Mouse (Mus musculus): ENCODE measurements around the gene Mrpl48. TPM values are rescaled to one million over a fixed set of nuclear protein-coding genes. Genes with fewer than 3 reads are reported as not detected.
A peak's percentile ranks its signal among the peaks of the same experiment; 100 is the strongest.

The Mrpl48 gene
- polyA plus RNA-seq, 1 experiment from 2014 or later = 66.9 TPM

DNA sequence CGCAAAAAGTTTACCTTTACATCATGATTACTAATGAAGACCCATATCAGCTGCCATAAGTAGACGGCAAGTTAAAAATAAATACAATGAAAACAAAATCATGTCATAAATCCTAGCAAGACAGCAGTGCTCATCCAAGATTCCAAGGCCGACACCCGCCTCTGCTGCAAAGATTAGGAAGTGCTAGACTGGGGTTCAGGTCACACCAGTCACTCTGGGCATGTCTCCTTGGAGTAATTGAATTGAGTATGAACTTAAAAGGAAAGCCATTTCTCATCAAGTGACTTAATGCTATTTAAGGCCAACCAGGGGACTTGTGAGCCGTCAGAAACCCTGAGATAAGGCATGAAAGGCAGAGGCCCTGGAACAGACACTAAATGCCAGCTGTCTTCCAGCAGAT is 50.9 kb downstream of the Mrpl48 start:
- 71% methylated on average over 5 of the region's 5 CpGs for WGBS
- ATAC-seq (ENCODE audit: insufficient number of reproducible peaks, low FRiP score, low TSS enrichment, low read depth) (no peak), DNase-seq (ENCODE audit: low spot score) (no peak)
- H3K9ac ChIP-seq (ENCODE audit: low read length) = no peak overlapping the region
- H3K27ac ChIP-seq (replicated peaks; ENCODE audit: low read depth, low read length) = no peak overlapping the region
- no peak overlapping the region for H3K4me3 ChIP-seq (ENCODE audit: low read depth, low read length)
- no peaks in the 10 kb centered on the region for H3K27me3 ChIP-seq (ENCODE audit: control insufficient read depth, insufficient read depth, low read length)
- no peak overlapping the region for H3K4me2 ChIP-seq (ENCODE audit: low read depth, severe bottlenecking)
- H3K9me3 ChIP-seq (ENCODE audit: control insufficient read depth, low read length) = no peaks in the 10 kb centered on the region
- H3K36me3 ChIP-seq (ENCODE audit: control insufficient read depth, insufficient read depth, low read length) = no peaks in the 10 kb centered on the region; the same call in 1 of the 2 replicates
- H3K4me1 ChIP-seq (ENCODE audit: control insufficient read depth, insufficient read depth, low read length) = no peaks in the 10 kb centered on the region

GRCm38 (mm10) chr7:100555431-100555951 is 52.6 kb downstream of the Mrpl48 start:
- Histone ChIP-seq H3K4me3 (ENCODE audit: low read depth, low read length) (no peak overlapping the region), H3K27ac (replicated peaks; ENCODE audit: low read depth, low read length) (0 out of 2 replicates have a peak overlapping the region, but pooled peaks have one; percentile 45), H3K36me3 (ENCODE audit: control insufficient read depth, insufficient read depth, low read length) (no peaks in the 10 kb centered on the region; the same call in 1 of the 2 replicates), H3K4me1 (ENCODE audit: control insufficient read depth, insufficient read depth, low read length) (no peaks in the 10 kb centered on the region), H3K9ac (ENCODE audit: low read length) (peak overlapping the region; percentile 17; the same call in 1 of the 2 replicates), H3K9me3 (ENCODE audit: control insufficient read depth, low read length) (no peaks in the 10 kb centered on the region), H3K27me3 (ENCODE audit: control insufficient read depth, insufficient read depth, low read length) (no peaks in the 10 kb centered on the region), H3K4me2 (ENCODE audit: low read depth, severe bottlenecking) (no peak overlapping the region)
- ATAC-seq (ENCODE audit: insufficient number of reproducible peaks, low FRiP score, low TSS enrichment, low read depth) (no peak), DNase-seq (ENCODE audit: low spot score) (peak; percentile 37)
- 51% methylated on average over 13 of the region's 13 CpGs for WGBS

GRCm38 (mm10) chr7:100554939-100555338 is 53.2 kb downstream of the Mrpl48 start:
- Histone ChIP-seq H3K4me3 (ENCODE audit: low read depth, low read length) (no peak overlapping the region), H3K4me1 (ENCODE audit: control insufficient read depth, insufficient read depth, low read length) (no peaks in the 10 kb centered on the region), H3K27ac (replicated peaks; ENCODE audit: low read depth, low read length) (no peak overlapping the region), H3K4me2 (ENCODE audit: low read depth, severe bottlenecking) (no peak overlapping the region), H3K36me3 (ENCODE audit: control insufficient read depth, insufficient read depth, low read length) (no peaks in the 10 kb centered on the region; the same call in 1 of the 2 replicates), H3K27me3 (ENCODE audit: control insufficient read depth, insufficient read depth, low read length) (no peaks in the 10 kb centered on the region), H3K9ac (ENCODE audit: low read length) (no peak overlapping the region), H3K9me3 (ENCODE audit: control insufficient read depth, low read length) (no peaks in the 10 kb centered on the region)
- no peak for DNase-seq (ENCODE audit: low spot score)
- no peak for ATAC-seq (ENCODE audit: insufficient number of reproducible peaks, low FRiP score, low TSS enrichment, low read depth)
- 71% methylated on average over 5 of the region's 5 CpGs for WGBS

DNA sequence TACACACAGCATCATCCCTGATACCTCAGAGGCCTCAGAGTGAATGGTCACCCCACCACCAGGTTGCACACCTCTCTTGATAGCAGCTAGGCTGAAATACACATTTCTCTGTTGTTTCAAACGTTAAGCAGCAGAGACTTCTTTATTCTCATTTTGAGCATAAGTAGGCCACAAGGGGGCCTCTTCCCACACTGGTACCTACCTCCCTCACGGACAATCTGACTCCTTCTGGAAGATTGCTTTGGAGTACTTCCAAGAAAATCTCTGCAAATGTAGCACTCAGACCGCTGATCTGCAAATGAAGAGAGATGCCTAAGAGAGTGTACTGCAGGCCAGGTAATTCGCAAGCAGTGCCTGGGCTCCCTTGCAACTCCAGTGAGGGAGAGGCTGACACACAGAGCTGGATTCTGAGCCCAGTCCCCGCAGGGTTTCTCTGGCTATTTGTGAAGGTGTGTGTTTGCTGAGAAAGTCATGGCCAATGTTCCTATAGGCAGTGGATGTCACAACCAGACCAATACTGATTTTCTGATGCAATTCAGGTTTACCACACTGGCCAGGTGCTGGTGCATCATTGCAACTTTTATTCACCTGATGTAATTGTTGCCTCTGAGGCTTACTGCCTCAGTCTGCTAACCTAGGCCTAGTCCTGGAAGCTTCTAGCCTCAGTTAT is 57.6 kb downstream of the Mrpl48 start:
- H3K36me3 ChIP-seq (ENCODE audit: control insufficient read depth, insufficient read depth, low read length) = no peaks in the 10 kb centered on the region
- H3K27ac ChIP-seq (replicated peaks; ENCODE audit: low read depth, low read length) = no peak overlapping the region
- 70% methylated on average over 5 of the region's 5 CpGs for WGBS
- no peak overlapping the region for H3K4me3 ChIP-seq (ENCODE audit: low read depth, low read length)
- ATAC-seq (ENCODE audit: insufficient number of reproducible peaks, low FRiP score, low TSS enrichment, low read depth) = no peak
- H3K9ac ChIP-seq (ENCODE audit: low read length) = no peak overlapping the region
- no peak for DNase-seq (ENCODE audit: low spot score)
- H3K9me3 ChIP-seq (ENCODE audit: control insufficient read depth, low read length) = no peaks in the 10 kb centered on the region
- H3K4me1 ChIP-seq (ENCODE audit: control insufficient read depth, insufficient read depth, low read length) = no peaks in the 10 kb centered on the region
- no peaks in the 10 kb centered on the region for H3K27me3 ChIP-seq (ENCODE audit: control insufficient read depth, insufficient read depth, low read length)
- no peak overlapping the region for H3K4me2 ChIP-seq (ENCODE audit: low read depth, severe bottlenecking)

GRCm38 (mm10) chr7:100549796-100550195 is 58.3 kb downstream of the Mrpl48 start:
- DNase-seq (ENCODE audit: low spot score) (no peak), ATAC-seq (ENCODE audit: insufficient number of reproducible peaks, low FRiP score, low TSS enrichment, low read depth) (no peak)
- Histone ChIP-seq H3K27ac (replicated peaks; ENCODE audit: low read depth, low read length) (no peak overlapping the region), H3K9ac (ENCODE audit: low read length) (no peak overlapping the region), H3K4me2 (ENCODE audit: low read depth, severe bottlenecking) (no peak overlapping the region), H3K36me3 (ENCODE audit: control insufficient read depth, insufficient read depth, low read length) (no peaks in the 10 kb centered on the region), H3K27me3 (ENCODE audit: control insufficient read depth, insufficient read depth, low read length) (no peaks in the 10 kb centered on the region), H3K9me3 (ENCODE audit: control insufficient read depth, low read length) (no peaks in the 10 kb centered on the region), H3K4me3 (ENCODE audit: low read depth, low read length) (no peak overlapping the region), H3K4me1 (ENCODE audit: control insufficient read depth, insufficient read depth, low read length) (no peaks in the 10 kb centered on the region)
- 91% methylated on average over 3 of the region's 3 CpGs for WGBS

DNA sequence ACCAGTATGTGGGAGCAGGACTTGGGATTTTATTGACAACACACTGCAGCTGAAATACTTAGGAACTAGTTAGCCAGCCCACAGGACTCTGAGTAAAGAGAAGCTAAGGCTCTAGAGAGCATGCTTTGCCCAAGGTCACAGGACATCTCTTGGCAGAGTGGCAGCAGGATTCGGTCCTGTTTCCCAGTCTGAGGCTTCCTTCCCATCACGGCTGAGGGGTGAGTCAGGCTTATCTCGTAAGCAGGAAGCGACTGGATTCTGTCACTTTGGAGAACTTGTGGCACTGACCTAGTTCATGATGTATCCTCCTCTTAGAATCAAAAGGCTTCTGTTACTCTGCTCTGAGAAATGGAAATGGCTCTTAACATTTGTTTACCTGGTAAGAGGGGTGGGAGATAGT is 60.5 kb downstream of the Mrpl48 start:
- no peaks in the 10 kb centered on the region for H3K36me3 ChIP-seq (ENCODE audit: control insufficient read depth, insufficient read depth, low read length)
- H3K9me3 ChIP-seq (ENCODE audit: control insufficient read depth, low read length) = no peaks in the 10 kb centered on the region
- H3K27ac ChIP-seq (replicated peaks; ENCODE audit: low read depth, low read length) = no peak overlapping the region
- 85% methylated on average over 4 of the region's 4 CpGs for WGBS
- H3K9ac ChIP-seq (ENCODE audit: low read length) = no peak overlapping the region
- no peak overlapping the region for H3K4me3 ChIP-seq (ENCODE audit: low read depth, low read length)
- ATAC-seq (ENCODE audit: insufficient number of reproducible peaks, low FRiP score, low TSS enrichment, low read depth) (no peak), DNase-seq (ENCODE audit: low spot score) (no peak)
- H3K27me3 ChIP-seq (ENCODE audit: control insufficient read depth, insufficient read depth, low read length) = no peaks in the 10 kb centered on the region
- no peaks in the 10 kb centered on the region for H3K4me1 ChIP-seq (ENCODE audit: control insufficient read depth, insufficient read depth, low read length)
- H3K4me2 ChIP-seq (ENCODE audit: low read depth, severe bottlenecking) = no peak overlapping the region

GRCm38 (mm10) chr7:100544437-100544836 is 63.7 kb downstream of the Mrpl48 start:
- Histone ChIP-seq H3K4me1 (ENCODE audit: control insufficient read depth, insufficient read depth, low read length) (no peaks in the 10 kb centered on the region), H3K36me3 (ENCODE audit: control insufficient read depth, insufficient read depth, low read length) (peaks cover 2% of the 10 kb centered on the region; the same call in 1 of the 2 replicates), H3K27me3 (ENCODE audit: control insufficient read depth, insufficient read depth, low read length) (no peaks in the 10 kb centered on the region), H3K27ac (replicated peaks; ENCODE audit: low read depth, low read length) (no peak overlapping the region), H3K9me3 (ENCODE audit: control insufficient read depth, low read length) (no peaks in the 10 kb centered on the region), H3K4me3 (ENCODE audit: low read depth, low read length) (no peak overlapping the region), H3K9ac (ENCODE audit: low read length) (no peak overlapping the region), H3K4me2 (ENCODE audit: low read depth, severe bottlenecking) (no peak overlapping the region)
- 65% methylated on average over 1 of the region's 1 CpGs for WGBS
- DNase-seq (ENCODE audit: low spot score) (no peak), ATAC-seq (ENCODE audit: insufficient number of reproducible peaks, low FRiP score, low TSS enrichment, low read depth) (no peak)

DNA sequence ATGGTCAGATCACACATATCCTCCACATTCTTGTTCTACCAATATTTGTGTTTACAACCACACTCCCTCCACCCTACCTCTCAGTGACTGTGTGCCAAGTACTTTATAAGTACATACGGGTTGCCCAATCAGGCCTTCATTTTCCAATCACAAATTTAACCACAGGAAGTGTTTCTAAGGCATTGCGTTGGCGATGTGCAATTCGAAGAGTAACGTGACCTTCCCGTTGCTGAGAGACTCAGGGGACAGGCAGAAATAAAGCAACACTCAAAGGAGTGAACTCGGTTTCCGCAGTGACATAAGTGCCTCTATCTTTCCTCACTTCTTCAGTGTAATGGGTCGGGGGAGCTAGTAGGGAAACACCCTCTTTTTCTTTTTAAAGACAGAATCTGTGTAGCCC is 68.6 kb downstream of the Mrpl48 start:
- peaks cover 4% of the 10 kb centered on the region; the same call in 1 of the 2 replicates for H3K4me1 ChIP-seq (ENCODE audit: control insufficient read depth, insufficient read depth, low read length)
- no peak overlapping the region for H3K9ac ChIP-seq (ENCODE audit: low read length)
- ATAC-seq (ENCODE audit: insufficient number of reproducible peaks, low FRiP score, low TSS enrichment, low read depth) (no peak), DNase-seq (ENCODE audit: low spot score) (no peak)
- H3K4me3 ChIP-seq (ENCODE audit: low read depth, low read length) = no peak overlapping the region
- H3K9me3 ChIP-seq (ENCODE audit: control insufficient read depth, low read length) = no peaks in the 10 kb centered on the region
- 96% methylated on average over 9 of the region's 9 CpGs for WGBS
- H3K36me3 ChIP-seq (ENCODE audit: control insufficient read depth, insufficient read depth, low read length) = peaks cover 2% of the 10 kb centered on the region; the same call in 1 of the 2 replicates
- H3K27me3 ChIP-seq (ENCODE audit: control insufficient read depth, insufficient read depth, low read length) = no peaks in the 10 kb centered on the region
- no peak overlapping the region for H3K27ac ChIP-seq (replicated peaks; ENCODE audit: low read depth, low read length)
- no peak overlapping the region for H3K4me2 ChIP-seq (ENCODE audit: low read depth, severe bottlenecking)
